Mouse (Mus musculus) testis, adult 2 months (tissue): ENCODE results near the gene Ccr6. TPM values are rescaled to one million over a fixed set of nuclear protein-coding genes. Genes with fewer than 3 reads are reported as not detected.

Source experiments
- H3K27ac ChIP-seq: fragments of 200-500 bp; 2 replicates; pipeline ENCODE4 v1.5.1; 2012; ENCODE audit warnings: low read depth, low read length; ENCODE audit not compliant: control insufficient read depth, insufficient read depth
- H3K27me3 ChIP-seq: fragments of 200-500 bp; 2 replicates; pipeline ENCODE4 v1.6.1; 2012; ENCODE audit warnings: mild to moderate bottlenecking, low read length, moderate library complexity; ENCODE audit not compliant: control insufficient read depth, insufficient read depth
- H3K36me3 ChIP-seq: fragments of 200-500 bp; 2 replicates; pipeline ENCODE4 v1.6.1; 2012; ENCODE audit warnings: mild to moderate bottlenecking, low read length; ENCODE audit not compliant: control insufficient read depth, insufficient read depth
- H3K4me1 ChIP-seq: fragments of 200-500 bp; 2 replicates; pipeline ENCODE4 v1.6.1; 2012; ENCODE audit warnings: low read length; ENCODE audit not compliant: control insufficient read depth, insufficient read depth
- H3K4me3 ChIP-seq: fragments of 200-500 bp; 2 replicates; pipeline ENCODE4 v1.5.1; 2012; ENCODE audit warnings: low read depth, mild to moderate bottlenecking, low read length, moderate library complexity, mixed read lengths; ENCODE audit not compliant: control insufficient read depth
- CTCF ChIP-seq: fragments of 200-500 bp; IDR thresholded peaks from 2 replicates; pipeline ENCODE4 v1.5.1; 2012; ENCODE audit warnings: low read depth, mild to moderate bottlenecking, inconsistent platforms, low read length, moderate library complexity; ENCODE audit not compliant: control insufficient read depth, insufficient read depth, insufficient replicate concordance
- POLR2A ChIP-seq: fragments of 200-500 bp; IDR thresholded peaks from 2 replicates; pipeline ENCODE4 v1.6.1; 2012; ENCODE audit warnings: low read depth, mild to moderate bottlenecking, inconsistent platforms, low read length, moderate library complexity; ENCODE audit not compliant: control insufficient read depth
- polyA plus RNA-seq: library from polyadenylated mRNA; depleted of rRNA; stranded (reverse); fragments of >200 nt; gene quantifications from 2 replicates; pipeline ENCODE4 v1.2.3, GENCODE M21; 2012

The Ccr6 gene
- polyA plus RNA-seq, 1 experiment = 15.7 TPM

DNA sequence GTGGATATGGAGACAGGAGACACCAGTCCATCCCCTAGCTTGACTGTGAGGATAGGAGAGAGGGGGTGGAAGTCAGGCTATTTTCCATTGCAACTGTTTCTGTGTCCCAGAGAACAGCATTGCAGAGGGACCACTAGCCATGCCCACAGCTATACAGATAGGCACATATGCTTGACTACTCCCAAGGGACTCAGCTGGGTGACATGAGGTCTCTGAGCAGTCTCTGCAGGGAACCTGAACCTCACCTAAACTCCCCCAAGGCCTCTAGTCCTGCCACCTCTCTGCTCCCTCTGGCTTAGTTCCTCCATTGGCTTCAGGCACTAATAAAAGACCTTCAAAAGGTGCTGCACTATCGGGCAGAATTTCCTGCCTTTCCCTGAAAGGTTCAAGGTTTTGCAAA is 11.8 kb upstream of the Ccr6 start:
- no peak overlapping the region for H3K4me3 ChIP-seq
- no peaks in the 10 kb centered on the region for H3K27me3 ChIP-seq
- no peaks in the 10 kb centered on the region for H3K36me3 ChIP-seq
- H3K27ac ChIP-seq = no peak overlapping the region
- TF ChIP-seq CTCF (no peak), POLR2A (no peak)
- no peaks in the 10 kb centered on the region for H3K4me1 ChIP-seq

DNA sequence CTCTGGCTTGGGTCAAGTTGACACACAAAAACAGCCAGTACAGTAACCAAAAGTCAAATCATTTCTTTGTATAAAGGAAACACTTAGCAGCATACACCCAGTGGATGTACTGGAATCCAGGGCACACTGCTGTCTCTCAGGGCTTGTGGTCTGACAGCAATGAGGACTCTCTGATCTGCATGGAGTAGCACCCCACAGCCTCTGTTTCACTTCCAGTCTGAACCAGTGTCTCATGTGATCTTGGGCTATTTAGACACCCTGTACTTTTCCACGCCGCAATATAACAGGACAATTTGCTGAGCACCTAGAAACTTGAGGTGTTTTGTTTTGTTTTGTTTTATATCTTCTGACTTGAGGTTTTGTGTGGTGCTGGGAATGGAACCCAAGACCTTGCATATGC is 10.7 kb upstream of the Ccr6 start:
- Histone ChIP-seq H3K36me3 (no peaks in the 10 kb centered on the region), H3K4me1 (no peaks in the 10 kb centered on the region), H3K27ac (no peak overlapping the region), H3K27me3 (no peaks in the 10 kb centered on the region), H3K4me3 (no peak overlapping the region)
- no peak for TF ChIP-seq CTCF
- no peak for TF ChIP-seq POLR2A

DNA sequence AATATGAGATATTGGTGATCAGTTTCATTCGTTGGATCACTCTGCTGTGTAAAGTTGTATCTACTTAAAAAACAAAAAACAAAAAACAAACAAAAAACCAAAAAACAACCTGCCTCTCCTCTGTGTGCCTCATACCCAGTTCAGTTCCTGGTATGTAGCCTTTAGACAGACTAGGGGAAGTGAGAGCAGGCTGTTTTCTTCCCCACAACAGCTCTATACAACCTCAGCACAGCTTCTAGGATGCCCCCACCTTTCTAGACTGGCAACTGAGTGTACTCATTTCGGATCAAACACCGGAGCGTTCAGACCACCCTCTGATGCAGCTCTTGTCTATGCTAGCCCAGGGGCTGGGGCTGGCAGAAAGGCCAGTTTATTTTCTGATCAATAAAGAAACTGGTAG is 10.1 kb upstream of the Ccr6 start:
- no peak overlapping the region for H3K4me3 ChIP-seq
- no peaks in the 10 kb centered on the region for H3K4me1 ChIP-seq
- TF ChIP-seq POLR2A (no peak), CTCF (no peak)
- no peak overlapping the region for H3K27ac ChIP-seq
- H3K27me3 ChIP-seq = no peaks in the 10 kb centered on the region
- no peaks in the 10 kb centered on the region for H3K36me3 ChIP-seq

DNA sequence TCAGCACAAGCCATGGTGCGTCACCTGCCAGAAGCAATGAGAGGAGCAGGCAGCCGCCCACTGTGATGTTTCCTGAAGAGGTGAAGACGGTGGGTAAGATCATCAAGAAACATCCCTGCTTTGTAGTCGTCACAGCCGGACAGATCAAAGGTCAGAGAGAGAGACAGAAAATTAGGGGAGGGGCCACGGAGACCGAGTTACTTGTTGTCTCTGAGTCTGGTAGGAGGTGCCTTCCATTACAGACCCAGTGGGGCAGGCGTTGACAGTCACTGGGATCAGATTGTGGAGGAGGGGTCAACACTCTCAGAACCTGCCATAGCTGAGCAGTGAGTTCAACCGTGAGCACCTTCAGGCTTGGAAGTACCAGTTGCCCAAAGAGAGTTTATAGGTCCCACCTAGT is 7.2 kb upstream of the Ccr6 start:
- TF ChIP-seq CTCF = no peak
- no peak for TF ChIP-seq POLR2A
- Histone ChIP-seq H3K27ac (no peak overlapping the region), H3K27me3 (no peaks in the 10 kb centered on the region), H3K36me3 (no peaks in the 10 kb centered on the region), H3K4me1 (no peaks in the 10 kb centered on the region), H3K4me3 (no peak overlapping the region)

DNA sequence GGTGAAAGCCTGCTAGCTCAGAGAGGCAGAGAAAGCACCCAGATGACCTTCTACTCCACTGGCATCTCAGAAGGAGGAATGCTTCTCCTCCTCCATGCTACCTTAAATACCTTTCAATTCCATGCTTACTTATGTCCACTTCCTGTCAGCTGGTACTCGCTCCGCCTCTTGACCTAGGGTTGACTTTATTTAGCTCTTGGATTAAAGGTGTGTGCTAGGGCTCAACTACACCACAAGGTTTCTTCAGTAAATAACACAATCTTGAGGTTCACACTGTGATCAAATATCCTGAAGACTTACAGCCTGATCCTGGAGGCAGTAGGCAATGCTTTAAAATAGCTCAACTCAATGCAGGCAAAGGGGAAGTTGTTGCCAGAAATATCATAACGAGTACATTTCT is 6.2 kb upstream of the Ccr6 start:
- H3K27me3 ChIP-seq = no peaks in the 10 kb centered on the region
- H3K36me3 ChIP-seq = no peaks in the 10 kb centered on the region
- TF ChIP-seq CTCF = no peak
- TF ChIP-seq POLR2A = no peak
- H3K4me1 ChIP-seq = no peaks in the 10 kb centered on the region
- H3K27ac ChIP-seq = no peak overlapping the region
- no peak overlapping the region for H3K4me3 ChIP-seq

DNA sequence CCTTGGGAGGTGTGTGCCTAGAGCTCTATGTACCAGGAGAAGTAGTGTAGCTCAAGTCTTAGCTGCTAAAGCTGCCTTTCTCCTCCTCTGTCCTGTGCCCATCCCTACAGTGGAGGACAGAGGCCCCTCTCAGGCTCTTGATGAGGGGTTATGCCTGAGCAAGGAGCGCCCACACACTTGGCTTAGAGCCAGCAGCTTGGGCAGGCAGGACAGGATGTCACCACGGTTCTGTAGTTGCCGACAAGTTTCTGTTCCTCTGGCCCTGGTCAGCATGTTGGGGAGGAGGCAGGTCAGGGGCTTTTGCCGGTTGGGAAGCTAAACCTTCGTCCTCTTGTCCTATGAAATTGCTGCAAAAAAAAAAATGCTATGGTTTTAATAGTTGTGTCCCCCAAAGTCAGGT is 3.8 kb upstream of the Ccr6 start:
- H3K36me3 ChIP-seq = no peaks in the 10 kb centered on the region
- no peak overlapping the region for H3K4me3 ChIP-seq
- no peak overlapping the region for H3K27ac ChIP-seq
- H3K4me1 ChIP-seq = no peaks in the 10 kb centered on the region
- TF ChIP-seq POLR2A (no peak), CTCF (no peak)
- no peaks in the 10 kb centered on the region for H3K27me3 ChIP-seq

DNA sequence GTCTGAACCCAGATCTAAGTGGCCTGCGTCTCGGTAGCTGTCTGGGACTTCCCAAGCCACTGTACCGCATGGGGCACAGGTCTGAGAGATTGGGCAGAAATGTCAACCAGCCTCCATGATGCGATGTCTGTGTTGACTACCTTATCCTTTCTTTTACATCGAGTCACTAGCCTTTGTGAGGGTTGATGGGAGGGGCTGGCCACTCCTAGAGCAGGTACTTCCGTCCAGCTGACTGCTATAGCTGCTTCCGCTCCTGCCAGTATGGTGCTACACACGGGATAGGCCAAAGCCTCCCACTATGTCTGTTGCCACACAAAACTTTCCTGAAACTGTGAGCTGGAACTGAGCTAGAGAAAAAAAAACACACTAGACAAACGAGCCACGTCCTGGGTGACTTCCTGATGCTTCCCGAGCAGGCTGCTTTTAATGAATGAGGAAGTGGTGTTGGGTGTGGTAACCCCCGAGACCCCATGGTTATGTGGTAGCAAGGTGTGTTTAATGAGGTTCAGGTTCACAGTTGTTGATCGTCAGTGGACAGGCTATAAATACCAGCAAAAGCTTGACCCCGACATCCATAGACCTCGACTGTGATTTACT is 2.1 kb upstream of the Ccr6 start:
- Histone ChIP-seq H3K27me3 (no peaks in the 10 kb centered on the region), H3K36me3 (no peaks in the 10 kb centered on the region), H3K4me3 (no peak overlapping the region), H3K27ac (no peak overlapping the region), H3K4me1 (peaks cover 3% of the 10 kb centered on the region; the same call in 1 of the 2 replicates)
- TF ChIP-seq POLR2A (no peak), CTCF (no peak)

DNA sequence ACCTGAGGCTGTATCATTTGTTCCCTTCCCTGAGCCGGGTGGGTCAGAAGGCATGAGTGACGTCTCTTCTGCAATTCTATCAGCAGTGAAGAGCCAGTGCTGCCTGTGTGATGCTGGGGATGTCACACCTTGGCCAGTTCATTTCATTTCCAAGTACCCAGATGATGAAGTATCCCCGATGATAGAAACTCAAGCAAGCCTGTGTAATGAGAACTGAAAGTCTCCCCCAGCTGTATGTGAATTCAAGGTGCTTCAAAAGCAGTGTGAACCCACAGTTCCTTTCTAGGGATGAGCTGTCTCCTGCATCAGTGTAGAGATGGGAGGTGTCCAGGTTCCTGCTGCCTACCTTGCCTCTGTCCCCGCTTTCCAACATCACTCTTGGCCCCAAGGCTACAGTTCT is 1.3 kb upstream of the Ccr6 start:
- H3K27me3 ChIP-seq = no peaks in the 10 kb centered on the region
- no peaks in the 10 kb centered on the region for H3K36me3 ChIP-seq
- TF ChIP-seq CTCF = no peak
- no peak for TF ChIP-seq POLR2A
- H3K27ac ChIP-seq = no peak overlapping the region
- peaks cover 4% of the 10 kb centered on the region; the same call in 1 of the 2 replicates for H3K4me1 ChIP-seq
- H3K4me3 ChIP-seq = no peak overlapping the region
